Mouse (Mus musculus): ENCODE measurements around the gene Fer. TPM values are rescaled to one million over a fixed set of nuclear protein-coding genes. Genes with fewer than 3 reads are reported as not detected.

Fer gene
- polyA plus RNA-seq, 1 experiment from 2014 or later, result 29.7 TPM

DNA sequence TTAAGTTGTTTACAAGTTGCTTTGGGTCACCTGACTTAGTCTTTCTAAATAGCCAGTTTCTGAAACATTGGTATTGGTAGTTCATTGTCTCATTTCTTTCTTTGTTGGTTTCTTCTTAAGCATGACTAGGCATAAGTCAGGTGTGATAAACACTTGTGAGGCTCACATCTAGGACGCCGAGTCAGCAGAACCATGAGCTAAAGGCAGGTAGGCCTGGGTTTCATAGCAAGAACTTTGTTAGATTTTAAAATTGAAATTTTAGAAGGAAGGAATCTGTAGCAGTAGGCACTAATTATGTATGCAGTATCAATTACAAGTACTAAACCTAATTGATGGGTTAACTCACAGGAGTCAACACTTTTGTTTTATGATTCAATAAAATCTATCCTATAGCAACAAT, 83.9 kb downstream of the Fer start:
- Histone ChIP-seq H3K27ac (ENCODE audit: low read length) (no peak overlapping the region), H3K4me1 (ENCODE audit: control insufficient read depth, insufficient read depth, low read length) (no peaks in the 10 kb centered on the region), H3K4me2 (ENCODE audit: low read depth, low read length) (no peak overlapping the region), H3K36me3 (ENCODE audit: control insufficient read depth, insufficient read depth, low read length) (peaks cover 3% of the 10 kb centered on the region; the same call in 1 of the 2 replicates), H3K27me3 (ENCODE audit: control insufficient read depth, insufficient read depth, low read length) (no peaks in the 10 kb centered on the region), H3K9me3 (replicated peaks; ENCODE audit: control insufficient read depth, low read length) (no peaks in the 10 kb centered on the region), H3K9ac (ENCODE audit: low read length) (no peak overlapping the region), H3K4me3 (replicated peaks; ENCODE audit: low read length) (no peak overlapping the region)
- no peak for ATAC-seq (ENCODE audit: insufficient read depth, low FRiP score)
- WGBS, result 92% methylated on average over 2 of the region's 2 CpGs

GRCm38 (mm10) chr17:63948811-63949210, 85.9 kb downstream of the Fer start:
- 92% methylated on average over 4 of the region's 4 CpGs for WGBS
- peaks cover 3% of the 10 kb centered on the region; the same call in 1 of the 2 replicates for H3K36me3 ChIP-seq (ENCODE audit: control insufficient read depth, insufficient read depth, low read length)
- ATAC-seq (ENCODE audit: insufficient read depth, low FRiP score), result no peak
- no peak overlapping the region for H3K27ac ChIP-seq (ENCODE audit: low read length)
- no peaks in the 10 kb centered on the region for H3K4me1 ChIP-seq (ENCODE audit: control insufficient read depth, insufficient read depth, low read length)
- no peak overlapping the region for H3K9ac ChIP-seq (ENCODE audit: low read length)
- H3K4me2 ChIP-seq (ENCODE audit: low read depth, low read length), result no peak overlapping the region
- H3K4me3 ChIP-seq (replicated peaks; ENCODE audit: low read length), result no peak overlapping the region
- H3K27me3 ChIP-seq (ENCODE audit: control insufficient read depth, insufficient read depth, low read length), result no peaks in the 10 kb centered on the region
- no peaks in the 10 kb centered on the region for H3K9me3 ChIP-seq (replicated peaks; ENCODE audit: control insufficient read depth, low read length)

GRCm38 (mm10) chr17:63951436-63951835, 88.6 kb downstream of the Fer start:
- no peak overlapping the region for H3K9ac ChIP-seq (ENCODE audit: low read length)
- no peaks in the 10 kb centered on the region for H3K36me3 ChIP-seq (ENCODE audit: control insufficient read depth, insufficient read depth, low read length)
- no peak overlapping the region for H3K4me2 ChIP-seq (ENCODE audit: low read depth, low read length)
- H3K4me1 ChIP-seq (ENCODE audit: control insufficient read depth, insufficient read depth, low read length), result no peaks in the 10 kb centered on the region
- H3K27me3 ChIP-seq (ENCODE audit: control insufficient read depth, insufficient read depth, low read length), result no peaks in the 10 kb centered on the region
- ATAC-seq (ENCODE audit: insufficient read depth, low FRiP score), result no peak
- H3K27ac ChIP-seq (ENCODE audit: low read length), result no peak overlapping the region
- 61% methylated on average over 2 of the region's 2 CpGs for WGBS
- no peaks in the 10 kb centered on the region for H3K9me3 ChIP-seq (replicated peaks; ENCODE audit: control insufficient read depth, low read length)
- no peak overlapping the region for H3K4me3 ChIP-seq (replicated peaks; ENCODE audit: low read length)

GRCm38 (mm10) chr17:63967091-63967490, 104.2 kb downstream of the Fer start:
- Histone ChIP-seq H3K27me3 (ENCODE audit: control insufficient read depth, insufficient read depth, low read length) (no peaks in the 10 kb centered on the region), H3K9me3 (replicated peaks; ENCODE audit: control insufficient read depth, low read length) (no peaks in the 10 kb centered on the region), H3K4me1 (ENCODE audit: control insufficient read depth, insufficient read depth, low read length) (no peaks in the 10 kb centered on the region), H3K4me3 (replicated peaks; ENCODE audit: low read length) (no peak overlapping the region), H3K9ac (ENCODE audit: low read length) (no peak overlapping the region), H3K4me2 (ENCODE audit: low read depth, low read length) (no peak overlapping the region), H3K36me3 (ENCODE audit: control insufficient read depth, insufficient read depth, low read length) (no peaks in the 10 kb centered on the region), H3K27ac (ENCODE audit: low read length) (no peak overlapping the region)
- ATAC-seq (ENCODE audit: insufficient read depth, low FRiP score), result no peak
- 81% methylated on average over 3 of the region's 3 CpGs for WGBS

DNA sequence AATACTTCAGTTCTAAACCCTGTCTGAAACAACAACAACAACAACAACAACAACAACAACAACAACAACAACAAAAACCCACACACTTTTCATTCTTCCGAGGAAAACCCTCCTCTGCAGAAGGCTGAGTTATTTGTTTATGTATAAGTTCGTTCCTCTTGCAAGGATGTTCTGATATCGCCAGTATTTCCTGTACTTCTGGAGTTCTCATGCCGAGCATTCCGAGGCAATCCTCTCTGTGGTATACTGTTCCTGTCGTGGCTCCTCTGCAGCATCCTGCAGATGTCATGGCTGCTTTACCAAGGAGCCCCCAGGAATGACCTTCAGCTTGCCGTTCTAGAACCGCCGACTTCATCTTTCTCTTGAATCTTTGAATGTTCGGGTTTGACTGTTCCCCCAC, 106.6 kb downstream of the Fer start:
- Histone ChIP-seq H3K4me3 (replicated peaks; ENCODE audit: low read length) (no peak overlapping the region), H3K9me3 (replicated peaks; ENCODE audit: control insufficient read depth, low read length) (no peaks in the 10 kb centered on the region), H3K36me3 (ENCODE audit: control insufficient read depth, insufficient read depth, low read length) (no peaks in the 10 kb centered on the region), H3K4me1 (ENCODE audit: control insufficient read depth, insufficient read depth, low read length) (no peaks in the 10 kb centered on the region), H3K27me3 (ENCODE audit: control insufficient read depth, insufficient read depth, low read length) (no peaks in the 10 kb centered on the region), H3K9ac (ENCODE audit: low read length) (no peak overlapping the region), H3K4me2 (ENCODE audit: low read depth, low read length) (no peak overlapping the region), H3K27ac (ENCODE audit: low read length) (no peak overlapping the region; the same call in 1 of the 2 replicates)
- WGBS, result 52% methylated on average over 10 of the region's 10 CpGs
- no peak for ATAC-seq (ENCODE audit: insufficient read depth, low FRiP score)

- Histone ChIP-seq H3K27me3 (ENCODE audit: control insufficient read depth, insufficient read depth, low read length) (no peaks in the 10 kb centered on the region), H3K4me2 (ENCODE audit: low read depth, low read length) (no peak overlapping the region), H3K4me1 (ENCODE audit: control insufficient read depth, insufficient read depth, low read length) (0 out of 2 replicates have a peak, but pooled peaks cover 3% of the 10 kb centered on the region), H3K36me3 (ENCODE audit: control insufficient read depth, insufficient read depth, low read length) (no peaks in the 10 kb centered on the region), H3K9me3 (replicated peaks; ENCODE audit: control insufficient read depth, low read length) (no peaks in the 10 kb centered on the region), H3K27ac (ENCODE audit: low read length) (no peak overlapping the region), H3K4me3 (replicated peaks; ENCODE audit: low read length) (no peak overlapping the region), H3K9ac (ENCODE audit: low read length) (no peak overlapping the region)
- no peak for ATAC-seq (ENCODE audit: insufficient read depth, low FRiP score)
- 41% methylated on average over 5 of the region's 5 CpGs for WGBS
Measured at GRCm38 (mm10) chr17:63970239-63970638, 107.4 kb downstream of the Fer start.

DNA sequence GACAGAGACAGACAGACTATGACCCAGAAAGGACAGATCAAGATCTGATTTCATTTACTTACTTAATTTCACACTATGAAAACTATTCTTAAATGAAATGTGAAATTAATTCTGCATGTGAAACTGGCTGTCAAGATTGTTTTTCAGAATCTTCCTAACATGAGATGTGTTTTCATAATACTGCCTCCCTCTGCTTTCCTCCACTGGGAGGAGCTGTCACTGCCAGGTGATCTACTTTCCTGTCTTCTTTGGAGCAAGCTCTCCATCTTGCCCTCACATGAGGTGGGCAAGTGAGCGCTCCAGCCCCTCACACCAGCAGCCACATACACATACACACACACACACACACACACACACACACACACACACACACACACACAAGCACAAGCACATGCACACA, 108.1 kb downstream of the Fer start:
- ATAC-seq (ENCODE audit: insufficient read depth, low FRiP score), result no peak
- H3K9ac ChIP-seq (ENCODE audit: low read length), result no peak overlapping the region
- no peaks in the 10 kb centered on the region for H3K27me3 ChIP-seq (ENCODE audit: control insufficient read depth, insufficient read depth, low read length)
- 0 out of 2 replicates have a peak, but pooled peaks cover 3% of the 10 kb centered on the region for H3K4me1 ChIP-seq (ENCODE audit: control insufficient read depth, insufficient read depth, low read length)
- 86% methylated on average over 1 of the region's 1 CpGs for WGBS
- no peak overlapping the region for H3K27ac ChIP-seq (ENCODE audit: low read length)
- no peak overlapping the region for H3K4me2 ChIP-seq (ENCODE audit: low read depth, low read length)
- no peaks in the 10 kb centered on the region for H3K36me3 ChIP-seq (ENCODE audit: control insufficient read depth, insufficient read depth, low read length)
- H3K4me3 ChIP-seq (replicated peaks; ENCODE audit: low read length), result no peak overlapping the region
- no peaks in the 10 kb centered on the region for H3K9me3 ChIP-seq (replicated peaks; ENCODE audit: control insufficient read depth, low read length)

- 0 out of 2 replicates have a peak, but pooled peaks cover 3% of the 10 kb centered on the region for H3K4me1 ChIP-seq (ENCODE audit: control insufficient read depth, insufficient read depth, low read length)
- H3K36me3 ChIP-seq (ENCODE audit: control insufficient read depth, insufficient read depth, low read length), result no peaks in the 10 kb centered on the region
- 58% methylated on average over 4 of the region's 4 CpGs for WGBS
- no peak overlapping the region for H3K4me2 ChIP-seq (ENCODE audit: low read depth, low read length)
- H3K27me3 ChIP-seq (ENCODE audit: control insufficient read depth, insufficient read depth, low read length), result no peaks in the 10 kb centered on the region
- H3K9me3 ChIP-seq (replicated peaks; ENCODE audit: control insufficient read depth, low read length), result no peaks in the 10 kb centered on the region
- no peak overlapping the region for H3K4me3 ChIP-seq (replicated peaks; ENCODE audit: low read length)
- no peak overlapping the region for H3K27ac ChIP-seq (ENCODE audit: low read length)
- no peak overlapping the region for H3K9ac ChIP-seq (ENCODE audit: low read length)
- ATAC-seq (ENCODE audit: insufficient read depth, low FRiP score), result no peak
Measured at GRCm38 (mm10) chr17:63972181-63972580, 109.3 kb downstream of the Fer start.

DNA sequence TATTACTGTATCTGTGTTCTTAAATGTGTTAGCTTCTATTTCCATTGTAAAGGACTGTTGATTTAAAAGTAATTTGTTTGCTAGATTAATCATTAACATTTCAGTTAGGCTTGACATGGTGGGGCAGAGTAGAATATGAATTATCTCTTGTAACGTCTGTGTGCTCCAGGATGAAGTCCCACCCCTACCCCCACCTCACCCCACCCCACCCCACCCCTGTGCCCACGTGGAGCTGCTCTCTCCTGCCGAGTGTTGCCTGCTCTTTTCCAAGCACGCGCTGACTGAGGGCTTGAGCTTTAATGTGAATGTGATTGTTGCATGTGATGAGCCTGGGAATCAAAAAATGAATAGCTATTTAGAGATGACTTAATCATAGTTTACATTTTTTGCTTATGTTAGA, 110.9 kb downstream of the Fer start:
- 30% methylated on average over 5 of the region's 5 CpGs for WGBS
- Histone ChIP-seq H3K4me2 (ENCODE audit: low read depth, low read length) (no peak overlapping the region), H3K9me3 (replicated peaks; ENCODE audit: control insufficient read depth, low read length) (no peaks in the 10 kb centered on the region), H3K27ac (ENCODE audit: low read length) (no peak overlapping the region), H3K4me3 (replicated peaks; ENCODE audit: low read length) (no peak overlapping the region), H3K4me1 (ENCODE audit: control insufficient read depth, insufficient read depth, low read length) (0 out of 2 replicates have a peak, but pooled peaks cover 3% of the 10 kb centered on the region), H3K27me3 (ENCODE audit: control insufficient read depth, insufficient read depth, low read length) (no peaks in the 10 kb centered on the region), H3K9ac (ENCODE audit: low read length) (no peak overlapping the region), H3K36me3 (ENCODE audit: control insufficient read depth, insufficient read depth, low read length) (no peaks in the 10 kb centered on the region)
- ATAC-seq (ENCODE audit: insufficient read depth, low FRiP score), result peak; percentile 85; the same call in 1 of the 2 replicates

- WGBS, result 68% methylated on average over 5 of the region's 5 CpGs
- Histone ChIP-seq H3K4me1 (ENCODE audit: control insufficient read depth, insufficient read depth, low read length) (0 out of 2 replicates have a peak, but pooled peaks cover 3% of the 10 kb centered on the region), H3K4me2 (ENCODE audit: low read depth, low read length) (no peak overlapping the region), H3K27ac (ENCODE audit: low read length) (no peak overlapping the region), H3K36me3 (ENCODE audit: control insufficient read depth, insufficient read depth, low read length) (no peaks in the 10 kb centered on the region), H3K9ac (ENCODE audit: low read length) (no peak overlapping the region), H3K4me3 (replicated peaks; ENCODE audit: low read length) (no peak overlapping the region), H3K27me3 (ENCODE audit: control insufficient read depth, insufficient read depth, low read length) (no peaks in the 10 kb centered on the region), H3K9me3 (replicated peaks; ENCODE audit: control insufficient read depth, low read length) (no peaks in the 10 kb centered on the region)
- ATAC-seq (ENCODE audit: insufficient read depth, low FRiP score), result no peak
Measured at GRCm38 (mm10) chr17:63974253-63974652, 111.4 kb downstream of the Fer start.
